Mouse (Mus musculus) left cerebral cortex, adult 18-20 months (tissue): ENCODE results near the gene Cryge. TPM values are rescaled to one million over a fixed set of nuclear protein-coding genes. Genes with fewer than 3 reads are reported as not detected.

Experiments used
- DNase-seq, 2 experiments: peaks; one replicate each; pipeline ENCODE4 v3.0.0; 2021 to 2022; ENCODE audit warnings: low spot score in 2 of 2, mixed read lengths in 1 of 2
- total RNA-seq, 2 experiments: library from RNA; stranded (reverse); gene quantifications; 2 replicates each; pipeline ENCODE4 v1.2.3; 2021

The Cryge gene
- total RNA-seq, 2 experiments from 2014 or later, result not detected

GRCm38 (mm10) chr1:65028206-65028605 is 22.7 kb downstream of the Cryge start:
- DNase-seq, result no peak

GRCm38 (mm10) chr1:65012726-65013125 is 38.2 kb downstream of the Cryge start:
- no peak for DNase-seq

- DNase-seq, result peak; percentile 50 to 65
These were observed 40.8 kb downstream of the Cryge start for GRCm38 (mm10) chr1:65010153-65010552.

GRCm38 (mm10) chr1:65005575-65005974 is 45.4 kb downstream of the Cryge start:
- DNase-seq, result no peak

DNA sequence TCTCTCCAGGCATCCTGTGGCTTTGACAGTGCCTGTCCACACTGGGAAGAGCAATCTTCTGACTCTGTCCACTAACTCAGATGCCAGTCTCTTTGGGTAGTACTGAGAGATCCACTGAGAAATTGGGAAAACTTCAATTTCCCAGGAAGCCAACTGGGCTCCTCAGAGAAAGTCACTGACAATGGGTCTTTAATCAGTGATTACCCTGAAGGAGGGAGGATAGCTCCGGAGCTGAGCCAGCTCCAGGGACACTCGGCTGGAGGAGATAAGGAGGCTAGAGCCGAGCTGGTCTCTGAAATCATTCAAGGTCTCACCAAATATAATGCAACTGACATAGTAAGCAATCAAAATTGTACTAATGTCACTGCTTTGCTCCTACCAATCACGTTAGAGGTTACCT is 46.4 kb downstream of the Cryge start:
- DNase-seq, result no peak

Other genes with a start within 250 kb of the Cryge start
- gene Plekhm3, start 94.3 kb downstream of the Cryge start, total RNA-seq, result 10 to 100 TPM; 40.0 to 40.9 TPM
- not detected for gene Akr1cl, start 18.4 kb downstream of the Cryge start, total RNA-seq
- gene Crygd, start 12.3 kb upstream of the Cryge start, total RNA-seq, result not detected
- gene Crygc, start 22.5 kb upstream of the Cryge start, total RNA-seq, result not detected
- gene Crygb, start 31.1 kb upstream of the Cryge start, total RNA-seq, result not detected
- gene Cryga, start 52.2 kb upstream of the Cryge start, total RNA-seq, result not detected
- under 1 TPM in 1 of 2 experiments, not detected in 1; 0.91 TPM for gene Gm28845, start 68.4 kb upstream of the Cryge start, total RNA-seq
- 1 to 10 TPM; 5.6 to 6.7 TPM for gene D630023F18Rik, start 72.1 kb upstream of the Cryge start, total RNA-seq
- gene Idh1, start 135.4 kb upstream of the Cryge start, total RNA-seq, result 10 to 100 TPM; 41.3 to 41.6 TPM
- gene Pikfyve, start 135.5 kb upstream of the Cryge start, total RNA-seq, result 10 to 100 TPM; 44.3 to 47.5 TPM
- 1 to 10 TPM; 1.7 to 1.9 TPM for gene Pth2r, start 230.9 kb upstream of the Cryge start, total RNA-seq